Mouse (Mus musculus) liver, embryonic 14.5 days (tissue): ENCODE measurements at regions not wholly inside any gene's neighbourhood (a gene's known extent, or its start where the extent isn't known, plus 50 kb on each side); places are given as distances from the start of the nearest gene placed in this dataset.

Experiments used
- CTCF ChIP-seq: IDR thresholded peaks from 2 replicates; pipeline ENCODE4 v1.5.1; 2016; ENCODE audit warnings: antibody characterized with exemption, low read depth, control low read depth
- EP300 ChIP-seq: IDR thresholded peaks from 2 replicates; pipeline ENCODE4 v1.6.1; 2016; ENCODE audit warnings: antibody characterized with exemption, low read depth

DNA sequence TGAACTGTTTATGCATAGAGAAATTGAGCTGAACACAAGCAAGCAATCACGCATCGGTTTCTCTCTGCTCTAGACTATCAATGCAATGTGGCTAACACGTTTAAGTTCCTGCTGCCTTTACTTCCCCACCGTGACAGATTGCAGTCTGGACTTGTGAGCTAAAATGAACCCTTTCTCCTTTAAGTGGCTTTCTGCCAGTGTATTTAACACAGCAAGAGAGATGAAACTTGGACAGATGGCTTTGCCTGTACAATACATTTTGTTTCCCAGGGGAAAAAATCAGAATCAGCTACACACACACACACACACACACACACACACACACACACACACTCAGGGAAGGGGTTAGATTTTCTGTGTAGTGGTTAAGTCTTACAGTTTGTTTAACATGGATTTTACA, 206.8 kb downstream of the Sp3 start:
- no peak for TF ChIP-seq CTCF
- TF ChIP-seq EP300: no peak
